Mouse (Mus musculus): ENCODE measurements around the gene Ryr3.

DNA sequence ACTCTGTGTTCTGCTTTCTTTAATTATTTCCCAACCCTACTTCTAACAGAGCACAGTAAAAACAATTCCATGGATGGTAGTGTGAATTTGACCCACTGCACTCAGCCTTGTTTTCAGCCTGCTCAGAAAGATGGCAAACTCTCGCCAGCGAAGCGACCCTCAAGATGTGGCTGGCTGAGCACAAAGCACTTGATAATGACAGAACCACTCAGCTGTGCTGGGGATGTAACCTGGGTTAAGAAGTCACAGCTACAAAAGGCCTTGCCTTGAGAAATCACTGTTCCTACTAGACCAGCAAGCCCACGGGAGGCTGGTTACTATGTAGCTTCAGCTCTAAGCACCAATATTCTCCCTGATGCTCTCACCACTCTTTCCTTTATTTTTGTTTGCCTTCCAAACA lies 140.5 kb downstream of the Ryr3 start:
- TF ChIP-seq HCFC1 (IDR thresholded peaks at IDR 0.05; ENCODE audit: borderline replicate concordance, insufficient read depth, low read length): no peak
- TF ChIP-seq ZC3H11A (IDR thresholded peaks at IDR 0.05; ENCODE audit: borderline replicate concordance, low read depth, low read length): no peak
